Mouse (Mus musculus) stomach, embryonic 16.5 days (tissue): ENCODE data around the gene Dhcr7. TPM values are rescaled to one million over a fixed set of nuclear protein-coding genes. Genes with fewer than 3 reads are reported as not detected.

Source experiments
- microRNA-seq: library from miRNA; unstranded; fragments of <30 nt; microRNA quantifications from one replicate; pipeline ENCODE4, GENCODE M21; 2016
- polyA plus RNA-seq: library from polyadenylated mRNA; unstranded; fragments of >200 nt; fragmentation: Nextera tagmentation; extraction: Ambion mirVana; gene quantifications from 2 replicates; pipeline ENCODE4 v1.2.1, GENCODE M21; 2015

The Dhcr7 gene
- polyA plus RNA-seq, 1 experiment from 2014 or later: 42.4 TPM

Small RNA genes lying within 50 kb of the gene (microRNA-seq; reads per million reads assigned to microRNA genes)
- not detected for gene Gm22064

Other genes with a start within 250 kb of the Dhcr7 start
- gene Cars, start 223.1 kb upstream of the Dhcr7 start, polyA plus RNA-seq: 72.8 and 85.8 TPM in 2 replicates
- gene Tnfrsf26, start 194.4 kb upstream of the Dhcr7 start, polyA plus RNA-seq: 0.59 and 0.66 TPM in 2 replicates
- 6.2 and 6.4 TPM in 2 replicates for gene Tnfrsf22, start 173.5 kb upstream of the Dhcr7 start, polyA plus RNA-seq
- gene Tnfrsf23, start 137.3 kb upstream of the Dhcr7 start, polyA plus RNA-seq: 3.5 and 4.6 TPM in 2 replicates
- 43.5 and 52.2 TPM in 2 replicates for gene Osbpl5, start 66.2 kb upstream of the Dhcr7 start, polyA plus RNA-seq
- not detected in 2 replicates for gene Mrgprg, start 56.2 kb upstream of the Dhcr7 start, polyA plus RNA-seq
- 0.98 and 1.6 TPM in 2 replicates for gene Mrgpre, start 38.6 kb upstream of the Dhcr7 start, polyA plus RNA-seq
- 11.1 and 15.1 TPM in 2 replicates for gene Nadsyn1, start 296 bp upstream of the Dhcr7 start, polyA plus RNA-seq
- not detected in 2 replicates for gene Gm498, start 43.7 kb downstream of the Dhcr7 start, polyA plus RNA-seq
- 1.1 and 1.6 TPM in 2 replicates for gene Shank2, start 178.8 kb downstream of the Dhcr7 start, polyA plus RNA-seq